Mouse (Mus musculus): ENCODE results near the gene Gramd2. TPM values are rescaled to one million over a fixed set of nuclear protein-coding genes. Genes with fewer than 3 reads are reported as not detected.

Gene Gramd2
- polyA plus RNA-seq, 1 experiment from 2014 or later: 0.18 TPM

GRCm38 (mm10) chr9:59660421-59660820 lies 19.5 kb upstream of the Gramd2 start:
- Histone ChIP-seq H3K27me3 (ENCODE audit: insufficient read depth, poor library complexity, severe bottlenecking) (no peaks in the 10 kb centered on the region), H3K4me3 (peak overlapping the region; percentile 78), H3K4me1 (peaks cover 69% of the 10 kb centered on the region), H3K9me3 (no peaks in the 10 kb centered on the region), H3K27ac (peak overlapping the region; percentile 97), H3K36me3 (peaks cover 63% of the 10 kb centered on the region)
- WGBS: 63% methylated on average over 10 of the region's 10 CpGs
- DNase-seq (ENCODE audit: low spot score): no peak

GRCm38 (mm10) chr9:59661298-59661975 lies 18.5 kb upstream of the Gramd2 start:
- 48% methylated on average over 6 of the region's 6 CpGs for WGBS
- Histone ChIP-seq H3K9me3 (no peaks in the 10 kb centered on the region), H3K27ac (peak overlapping the region; percentile 97), H3K4me3 (peak overlapping the region; percentile 78), H3K36me3 (peaks cover 73% of the 10 kb centered on the region), H3K27me3 (ENCODE audit: insufficient read depth, poor library complexity, severe bottlenecking) (no peaks in the 10 kb centered on the region), H3K4me1 (peaks cover 77% of the 10 kb centered on the region)
- no peak for DNase-seq (ENCODE audit: low spot score)

- 79% methylated on average over 7 of the region's 7 CpGs for WGBS
- H3K36me3 ChIP-seq: peaks cover 87% of the 10 kb centered on the region
- no peaks in the 10 kb centered on the region for H3K27me3 ChIP-seq (ENCODE audit: insufficient read depth, poor library complexity, severe bottlenecking)
- H3K4me1 ChIP-seq: peaks cover 80% of the 10 kb centered on the region
- H3K4me3 ChIP-seq: no peak overlapping the region
- H3K9me3 ChIP-seq: no peaks in the 10 kb centered on the region
- no peak for DNase-seq (ENCODE audit: low spot score)
- peak overlapping the region; percentile 3; the same call in 1 of the 2 replicates for H3K27ac ChIP-seq
These were observed 16.7 kb upstream of the Gramd2 start for GRCm38 (mm10) chr9:59663226-59663625.

- Histone ChIP-seq H3K27ac (no peak overlapping the region), H3K4me3 (no peak overlapping the region), H3K9me3 (no peaks in the 10 kb centered on the region), H3K4me1 (peaks cover 75% of the 10 kb centered on the region), H3K27me3 (ENCODE audit: insufficient read depth, poor library complexity, severe bottlenecking) (no peaks in the 10 kb centered on the region), H3K36me3 (peaks cover 94% of the 10 kb centered on the region)
- 55% methylated on average over 3 of the region's 3 CpGs for WGBS
- DNase-seq (ENCODE audit: low spot score): no peak
These were observed 16.0 kb upstream of the Gramd2 start for GRCm38 (mm10) chr9:59663957-59664356.

- no peaks in the 10 kb centered on the region for H3K9me3 ChIP-seq
- WGBS: 90% methylated on average over 4 of the region's 4 CpGs
- no peak for DNase-seq (ENCODE audit: low spot score)
- H3K27ac ChIP-seq: no peak overlapping the region
- peaks cover 97% of the 10 kb centered on the region for H3K36me3 ChIP-seq
- no peak overlapping the region for H3K4me3 ChIP-seq
- peaks cover 68% of the 10 kb centered on the region for H3K4me1 ChIP-seq
- no peaks in the 10 kb centered on the region for H3K27me3 ChIP-seq (ENCODE audit: insufficient read depth, poor library complexity, severe bottlenecking)
These were observed 15.2 kb upstream of the Gramd2 start for GRCm38 (mm10) chr9:59664664-59665256.

- Histone ChIP-seq H3K4me1 (peaks cover 60% of the 10 kb centered on the region), H3K36me3 (peaks cover 97% of the 10 kb centered on the region), H3K4me3 (no peak overlapping the region), H3K27me3 (ENCODE audit: insufficient read depth, poor library complexity, severe bottlenecking) (no peaks in the 10 kb centered on the region), H3K27ac (no peak overlapping the region), H3K9me3 (no peaks in the 10 kb centered on the region)
- no peak for DNase-seq (ENCODE audit: low spot score)
- 80% methylated on average over 8 of the region's 8 CpGs for WGBS
These were observed 13.9 kb upstream of the Gramd2 start for GRCm38 (mm10) chr9:59666016-59666415.

GRCm38 (mm10) chr9:59666813-59667212 lies 13.1 kb upstream of the Gramd2 start:
- H3K9me3 ChIP-seq: no peaks in the 10 kb centered on the region
- 47% methylated on average over 1 of the region's 1 CpGs for WGBS
- H3K27me3 ChIP-seq (ENCODE audit: insufficient read depth, poor library complexity, severe bottlenecking): no peaks in the 10 kb centered on the region
- DNase-seq (ENCODE audit: low spot score): no peak
- no peak overlapping the region for H3K27ac ChIP-seq
- peaks cover 97% of the 10 kb centered on the region for H3K36me3 ChIP-seq
- no peak overlapping the region for H3K4me3 ChIP-seq
- H3K4me1 ChIP-seq: peaks cover 54% of the 10 kb centered on the region

GRCm38 (mm10) chr9:59667250-59667649 lies 12.7 kb upstream of the Gramd2 start:
- 72% methylated on average over 4 of the region's 4 CpGs for WGBS
- no peaks in the 10 kb centered on the region for H3K9me3 ChIP-seq
- no peak overlapping the region for H3K27ac ChIP-seq
- no peaks in the 10 kb centered on the region for H3K27me3 ChIP-seq (ENCODE audit: insufficient read depth, poor library complexity, severe bottlenecking)
- peaks cover 54% of the 10 kb centered on the region for H3K4me1 ChIP-seq
- DNase-seq (ENCODE audit: low spot score): no peak
- no peak overlapping the region for H3K4me3 ChIP-seq
- peaks cover 97% of the 10 kb centered on the region for H3K36me3 ChIP-seq

GRCm38 (mm10) chr9:59667904-59668303 lies 12.0 kb upstream of the Gramd2 start:
- WGBS: 87% methylated on average over 6 of the region's 6 CpGs
- Histone ChIP-seq H3K27me3 (ENCODE audit: insufficient read depth, poor library complexity, severe bottlenecking) (no peaks in the 10 kb centered on the region), H3K27ac (no peak overlapping the region), H3K4me1 (peaks cover 53% of the 10 kb centered on the region), H3K4me3 (no peak overlapping the region), H3K9me3 (no peaks in the 10 kb centered on the region), H3K36me3 (peaks cover 97% of the 10 kb centered on the region)
- no peak for DNase-seq (ENCODE audit: low spot score)

- no peak for DNase-seq (ENCODE audit: low spot score)
- Histone ChIP-seq H3K27me3 (ENCODE audit: insufficient read depth, poor library complexity, severe bottlenecking) (no peaks in the 10 kb centered on the region), H3K4me3 (no peak overlapping the region), H3K27ac (no peak overlapping the region), H3K4me1 (peaks cover 47% of the 10 kb centered on the region), H3K36me3 (peaks cover 97% of the 10 kb centered on the region), H3K9me3 (no peaks in the 10 kb centered on the region)
- WGBS: 87% methylated on average over 7 of the region's 7 CpGs
These were observed 11.5 kb upstream of the Gramd2 start for GRCm38 (mm10) chr9:59668473-59668872.

- DNase-seq (ENCODE audit: low spot score): no peak
- 83% methylated on average over 4 of the region's 4 CpGs for WGBS
- peaks cover 40% of the 10 kb centered on the region for H3K4me1 ChIP-seq
- H3K36me3 ChIP-seq: peaks cover 97% of the 10 kb centered on the region
- no peak overlapping the region for H3K27ac ChIP-seq
- H3K27me3 ChIP-seq (ENCODE audit: insufficient read depth, poor library complexity, severe bottlenecking): no peaks in the 10 kb centered on the region
- no peak overlapping the region for H3K4me3 ChIP-seq
- H3K9me3 ChIP-seq: no peaks in the 10 kb centered on the region
These were observed 10.8 kb upstream of the Gramd2 start for GRCm38 (mm10) chr9:59669172-59669571.

- H3K27me3 ChIP-seq (ENCODE audit: insufficient read depth, poor library complexity, severe bottlenecking): no peaks in the 10 kb centered on the region
- peaks cover 19% of the 10 kb centered on the region for H3K4me1 ChIP-seq
- H3K27ac ChIP-seq: peak overlapping the region; percentile 3; the same call in 1 of the 2 replicates
- peak; percentile 85 for DNase-seq (ENCODE audit: low spot score)
- no peaks in the 10 kb centered on the region for H3K9me3 ChIP-seq
- WGBS: 82% methylated on average over 12 of the region's 12 CpGs
- H3K4me3 ChIP-seq: no peak overlapping the region
- H3K36me3 ChIP-seq: peaks cover 98% of the 10 kb centered on the region
These were observed 7.6 kb upstream of the Gramd2 start for GRCm38 (mm10) chr9:59672195-59672894.

GRCm38 (mm10) chr9:59673427-59673826 lies 6.5 kb upstream of the Gramd2 start:
- H3K36me3 ChIP-seq: peaks cover 98% of the 10 kb centered on the region
- H3K9me3 ChIP-seq: no peaks in the 10 kb centered on the region
- H3K27me3 ChIP-seq (ENCODE audit: insufficient read depth, poor library complexity, severe bottlenecking): no peaks in the 10 kb centered on the region
- no peak for DNase-seq (ENCODE audit: low spot score)
- H3K27ac ChIP-seq: no peak overlapping the region
- WGBS: 67% methylated on average over 2 of the region's 2 CpGs
- peaks cover 19% of the 10 kb centered on the region for H3K4me1 ChIP-seq
- no peak overlapping the region for H3K4me3 ChIP-seq
